Mouse (Mus musculus) kidney, postnatal 0 days (tissue): Measurements from ENCODE around the gene Gng4. TPM values are rescaled to one million over a fixed set of nuclear protein-coding genes. Genes with fewer than 3 reads are reported as not detected.
A peak's percentile ranks its signal among the peaks of the same experiment; 100 is the strongest.

ENCODE experiments used
- ATAC-seq: fragments of 200-750 bp; cut with Nextera tagmentation; replicated peaks from 2 replicates; pipeline ENCODE4 v1.8.0; 2017; ENCODE audit warnings: low read depth, moderate number of reproducible peaks, moderate TSS enrichment, moderate library complexity; ENCODE audit not compliant: low FRiP score
- DNase-seq: peaks from one replicate; pipeline ENCODE4 v3.0.0-alpha.2; 2016; ENCODE audit warnings: low spot score
- H3K27ac ChIP-seq: fragments of 300-500 bp; sonication (generic); 2 replicates; pipeline ENCODE4 v1.5.1; 2014; ENCODE audit warnings: mild to moderate bottlenecking
- H3K27me3 ChIP-seq: fragments of 300-500 bp; sonication (generic); 2 replicates; pipeline ENCODE4 v1.6.1; 2014; ENCODE audit warnings: low read length, mixed read lengths; ENCODE audit not compliant: insufficient read depth
- H3K36me3 ChIP-seq: fragments of 300-500 bp; sonication (generic); 2 replicates; pipeline ENCODE4 v1.6.1; 2014; ENCODE audit warnings: low read length, mixed read lengths; ENCODE audit not compliant: insufficient read depth
- H3K4me1 ChIP-seq: fragments of 300-500 bp; sonication (generic); replicated peaks from 2 replicates; pipeline ENCODE4 v1.6.1; 2014; ENCODE audit warnings: antibody characterized with exemption, low read length, mixed read lengths; ENCODE audit not compliant: insufficient read depth
- H3K4me2 ChIP-seq: fragments of 300-500 bp; sonication (generic); 2 replicates; pipeline ENCODE4 v1.6.1; 2014; ENCODE audit warnings: mild to moderate bottlenecking, low read length, moderate library complexity, mixed read lengths
- H3K4me3 ChIP-seq: fragments of 300-500 bp; sonication (generic); replicated peaks from 2 replicates; pipeline ENCODE4 v1.5.1; 2014; ENCODE audit warnings: low read depth, low read length
- H3K9ac ChIP-seq: fragments of 300-500 bp; sonication (generic); 2 replicates; pipeline ENCODE4 v1.6.1; 2014; ENCODE audit warnings: low read depth, low read length
- H3K9me3 ChIP-seq: fragments of 300-500 bp; sonication (generic); replicated peaks from 2 replicates; pipeline ENCODE4 v1.6.1; 2016; ENCODE audit warnings: low read length, inconsistent platforms, mixed read lengths
- CTCF ChIP-seq: IDR thresholded peaks from 2 replicates; pipeline ENCODE4 v1.5.1; 2016; ENCODE audit warnings: antibody characterized with exemption, low read depth, mild to moderate bottlenecking, moderate library complexity
- WGBS: fragments of 180-500 bp; shearing (Covaris S2); extraction: QIAGEN DNeasy Blood & Tissue Kit; methylation state at CpG from one replicate; pipeline ENCODE4 v1.1.7; 2014; 5-methylcytosine and 5-hydroxymethylcytosine counted together
- polyA plus RNA-seq: library from polyadenylated mRNA; unstranded; fragments of >200 nt; fragmentation: Nextera tagmentation; extraction: Ambion mirVana; gene quantifications from 2 replicates; pipeline ENCODE4 v1.2.1, GENCODE M21; 2015

Gene Gng4
- polyA plus RNA-seq, 1 experiment from 2014 or later, result 0.64 TPM

DNA sequence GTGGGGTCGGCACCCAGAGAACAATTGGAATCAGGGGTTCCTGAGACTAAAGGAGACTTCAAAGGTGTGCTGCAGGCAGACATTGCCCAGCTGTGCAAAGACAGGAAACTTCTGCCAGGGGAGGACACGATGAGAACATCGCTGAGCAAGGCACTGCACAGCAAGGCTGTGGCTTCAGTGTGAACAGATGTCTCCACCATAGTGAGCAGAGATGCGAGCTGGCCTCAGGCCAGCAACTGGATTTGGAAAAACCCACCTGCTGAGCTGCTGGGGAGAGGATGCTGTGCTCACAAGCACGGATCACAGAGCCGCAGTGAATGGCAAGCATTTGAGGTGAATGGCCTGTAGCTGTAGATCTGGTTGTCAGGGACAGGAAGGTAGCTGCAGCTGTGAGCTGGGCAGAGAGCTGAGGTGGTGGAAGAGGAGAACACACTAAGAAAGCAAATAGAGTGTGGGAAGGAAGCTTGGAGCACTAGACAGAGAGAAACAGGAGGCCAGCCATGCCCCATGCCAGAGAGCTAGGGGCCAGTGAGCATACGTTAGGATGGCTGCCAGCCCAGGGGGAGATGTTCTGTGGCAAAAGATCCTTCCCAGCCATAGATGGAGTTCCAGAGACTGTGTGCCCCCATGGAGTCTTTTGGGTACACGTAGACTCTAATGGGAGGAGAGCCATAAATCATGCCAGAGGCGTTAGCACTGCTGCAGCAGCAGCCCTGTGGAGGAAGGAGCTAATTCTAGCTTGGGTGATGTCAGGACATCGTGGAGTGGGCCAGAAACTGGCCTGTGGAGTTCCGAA lies 24.7 kb downstream of the Gng4 start:
- H3K27ac ChIP-seq, result no peak overlapping the region
- no peak overlapping the region for H3K9ac ChIP-seq
- no peaks in the 10 kb centered on the region for H3K9me3 ChIP-seq
- 0 out of 2 replicates have a peak, but pooled peaks have one; percentile 25 for ATAC-seq
- no peaks in the 10 kb centered on the region for H3K4me1 ChIP-seq
- no peak overlapping the region for H3K4me3 ChIP-seq
- WGBS, result 15% methylated on average over 11 of the region's 11 CpGs
- no peaks in the 10 kb centered on the region for H3K36me3 ChIP-seq
- TF ChIP-seq CTCF, result no peak
- DNase-seq, result no peak
- no peaks in the 10 kb centered on the region for H3K27me3 ChIP-seq
- no peak overlapping the region for H3K4me2 ChIP-seq

DNA sequence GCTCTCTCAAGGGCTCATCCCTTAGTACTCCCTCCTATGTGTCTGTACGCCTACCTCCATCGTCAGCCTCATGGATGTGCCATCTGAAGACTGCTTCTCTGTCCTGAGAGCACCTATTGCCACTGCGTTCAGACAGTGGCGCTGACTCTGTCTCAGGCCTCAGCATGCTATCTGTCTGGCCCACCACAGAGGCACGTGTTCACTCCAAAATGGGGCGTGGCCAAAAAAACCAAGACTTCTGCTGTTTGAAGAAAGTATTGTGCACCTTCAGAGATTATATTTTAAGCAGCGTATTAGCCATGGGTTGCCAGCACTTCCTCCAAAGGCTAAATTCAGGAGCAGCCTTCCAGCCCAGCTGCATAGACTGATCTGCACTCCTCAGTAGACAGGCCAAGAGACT lies 27.0 kb downstream of the Gng4 start:
- no peak for ATAC-seq
- H3K36me3 ChIP-seq, result no peaks in the 10 kb centered on the region
- H3K27ac ChIP-seq, result no peak overlapping the region
- H3K4me1 ChIP-seq, result no peaks in the 10 kb centered on the region
- H3K4me2 ChIP-seq, result no peak overlapping the region
- 86% methylated on average over 7 of the region's 7 CpGs for WGBS
- H3K4me3 ChIP-seq, result no peak overlapping the region
- no peaks in the 10 kb centered on the region for H3K27me3 ChIP-seq
- no peak for TF ChIP-seq CTCF
- no peak for DNase-seq
- no peak overlapping the region for H3K9ac ChIP-seq
- H3K9me3 ChIP-seq, result no peaks in the 10 kb centered on the region

DNA sequence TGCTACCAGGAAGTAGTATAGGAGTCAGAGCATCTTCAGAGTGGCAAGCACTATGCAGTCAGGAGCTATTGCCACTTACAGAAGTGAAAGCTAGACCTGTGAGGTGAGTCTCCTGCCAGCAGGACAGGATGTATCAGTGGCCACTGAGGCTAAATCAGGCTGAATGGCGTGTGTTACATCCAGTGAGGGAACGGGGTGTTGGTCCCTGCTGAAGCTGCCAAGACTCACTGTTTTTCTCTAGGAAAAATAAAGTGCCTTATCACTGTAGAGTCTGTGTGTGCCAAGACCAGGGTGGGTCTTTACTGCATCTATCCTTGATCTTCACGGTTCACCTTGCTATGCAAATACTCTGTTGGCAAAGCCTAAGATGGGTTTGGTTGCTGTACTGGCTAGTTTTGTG lies 34.8 kb downstream of the Gng4 start:
- Histone ChIP-seq H3K4me2 (no peak overlapping the region), H3K4me3 (no peak overlapping the region), H3K9me3 (no peaks in the 10 kb centered on the region), H3K9ac (no peak overlapping the region), H3K27me3 (no peaks in the 10 kb centered on the region), H3K27ac (no peak overlapping the region), H3K36me3 (no peaks in the 10 kb centered on the region), H3K4me1 (no peaks in the 10 kb centered on the region)
- WGBS, result 91% methylated on average over 3 of the region's 3 CpGs
- DNase-seq, result no peak
- no peak for ATAC-seq
- no peak for TF ChIP-seq CTCF

DNA sequence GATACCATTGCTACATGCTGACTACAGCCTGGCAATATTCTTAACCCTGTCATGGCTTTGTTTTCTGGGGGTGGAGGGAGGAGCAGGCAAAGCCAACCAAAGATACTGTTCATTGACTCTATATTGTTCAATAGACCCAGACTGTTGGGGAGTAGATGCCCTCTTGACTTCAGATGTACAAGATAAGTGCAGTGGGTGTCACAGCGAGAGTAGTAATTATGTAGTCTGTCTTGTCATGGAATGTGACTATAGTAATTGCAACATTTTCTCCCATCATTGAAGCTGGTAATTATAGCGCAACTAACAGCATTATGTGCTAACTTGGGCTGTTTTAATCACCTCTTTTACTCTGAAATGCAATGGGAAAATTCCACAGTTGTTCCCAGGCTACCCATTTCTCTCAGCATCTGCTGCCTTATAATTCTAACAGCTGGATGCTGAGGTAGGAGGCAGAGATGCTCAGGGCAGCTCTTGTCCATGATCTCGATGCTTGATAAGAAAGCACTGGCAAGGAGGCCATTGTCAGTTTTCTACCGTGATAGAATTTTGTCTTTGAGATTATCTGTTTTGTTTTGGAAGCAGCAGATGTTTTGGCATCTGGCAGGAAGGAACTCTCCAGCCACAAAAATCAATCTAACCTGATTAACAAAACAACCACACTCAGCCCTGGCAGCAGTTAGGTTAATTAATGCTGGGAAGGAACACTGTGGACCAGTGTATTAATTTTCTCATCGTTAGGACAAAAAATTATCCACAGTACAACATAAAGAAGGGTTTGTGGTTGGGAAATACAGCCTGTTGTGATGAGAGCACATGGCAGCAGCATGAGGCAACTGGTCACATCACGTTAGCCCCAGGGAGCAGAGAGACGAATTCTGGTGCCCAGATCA lies 36.6 kb downstream of the Gng4 start:
- no peak for DNase-seq
- no peaks in the 10 kb centered on the region for H3K9me3 ChIP-seq
- WGBS, result 75% methylated on average over 7 of the region's 7 CpGs

DNA sequence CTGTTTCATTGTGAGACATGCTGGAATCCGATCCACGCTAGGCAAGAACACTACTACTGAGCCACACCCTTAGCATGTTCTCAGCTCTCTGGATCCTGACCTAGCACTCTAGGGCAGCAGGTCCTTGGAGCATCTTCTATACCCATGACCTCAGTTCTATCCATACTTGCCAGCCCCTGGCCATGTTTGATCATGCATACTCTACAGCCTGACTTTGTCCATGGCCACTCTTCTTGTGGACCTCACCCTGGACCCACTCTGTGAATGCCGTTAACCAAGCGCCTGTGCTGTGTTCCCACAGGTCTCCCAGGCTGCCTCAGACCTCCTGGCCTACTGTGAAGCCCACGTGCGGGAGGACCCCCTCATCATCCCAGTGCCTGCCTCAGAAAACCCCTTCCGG lies 41.1 kb downstream of the Gng4 start:
- no peak for TF ChIP-seq CTCF
- no peak for DNase-seq
- Histone ChIP-seq H3K27ac (no peak overlapping the region), H3K4me2 (no peak overlapping the region), H3K27me3 (no peaks in the 10 kb centered on the region), H3K4me1 (no peaks in the 10 kb centered on the region), H3K36me3 (no peaks in the 10 kb centered on the region), H3K9me3 (no peaks in the 10 kb centered on the region), H3K9ac (no peak overlapping the region), H3K4me3 (no peak overlapping the region)
- WGBS, result 89% methylated on average over 7 of the region's 7 CpGs
- no peak for ATAC-seq

More for the DNA sequence above, 36.6 kb downstream of the Gng4 start:
- Histone ChIP-seq H3K9ac (no peak overlapping the region), H3K4me3 (no peak overlapping the region), H3K27ac (no peak overlapping the region), H3K36me3 (no peaks in the 10 kb centered on the region), H3K4me2 (no peak overlapping the region), H3K27me3 (no peaks in the 10 kb centered on the region), H3K4me1 (no peaks in the 10 kb centered on the region)
- no peak for TF ChIP-seq CTCF
- no peak for ATAC-seq

DNA sequence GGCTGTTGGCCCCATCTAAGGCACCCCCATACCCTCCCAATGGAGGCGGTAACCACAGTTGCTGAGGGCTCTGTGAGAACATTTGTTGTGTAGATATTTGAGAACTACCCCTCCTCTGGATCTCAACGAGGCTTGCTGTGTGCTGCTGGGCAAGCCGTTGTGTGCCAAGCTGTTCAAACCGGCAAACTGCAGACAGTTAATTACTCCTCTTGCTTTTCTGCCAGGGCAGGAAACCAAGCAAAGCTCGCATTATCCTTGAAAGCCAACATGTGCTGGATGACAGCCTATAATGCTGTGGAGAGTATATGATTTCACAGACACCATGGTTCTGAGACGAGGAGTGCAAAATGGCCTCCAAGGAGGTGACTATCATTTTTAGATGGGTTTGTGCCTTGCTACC lies 42.7 kb downstream of the Gng4 start:
- Histone ChIP-seq H3K27ac (no peak overlapping the region), H3K9ac (no peak overlapping the region), H3K4me2 (no peak overlapping the region), H3K36me3 (no peaks in the 10 kb centered on the region), H3K4me1 (no peaks in the 10 kb centered on the region), H3K27me3 (no peaks in the 10 kb centered on the region), H3K4me3 (no peak overlapping the region), H3K9me3 (no peaks in the 10 kb centered on the region)
- DNase-seq (no peak), ATAC-seq (no peak)
- WGBS, result 77% methylated on average over 6 of the region's 6 CpGs
- no peak for TF ChIP-seq CTCF
